Mouse (Mus musculus): ENCODE data around the gene Cpne6. TPM values are rescaled to one million over a fixed set of nuclear protein-coding genes. Genes with fewer than 3 reads are reported as not detected.

Gene Cpne6
- polyA plus RNA-seq, 1 experiment from 2014 or later, result 0.26 TPM

DNA sequence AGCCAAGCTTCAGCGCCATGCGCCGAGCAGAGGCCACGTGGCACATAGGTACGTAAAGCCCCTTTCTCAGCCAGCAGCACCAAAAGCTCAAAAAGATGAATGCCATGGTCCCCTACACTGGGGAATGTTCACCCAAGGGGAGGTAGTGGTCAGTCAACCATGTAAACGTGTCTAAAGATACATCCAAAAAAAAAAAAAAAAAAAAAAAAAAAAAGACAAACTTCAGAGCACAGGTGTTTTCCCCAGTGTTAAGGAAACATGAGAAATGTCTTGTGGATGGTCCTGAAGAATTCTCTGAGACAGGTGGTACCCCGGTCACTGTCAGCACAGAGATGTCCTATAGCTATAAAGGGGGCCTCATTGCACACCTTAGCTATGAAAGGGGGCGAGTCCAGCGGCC, 4.6 kb upstream of the Cpne6 start:
- H3K9ac ChIP-seq, result no peak overlapping the region
- H3K4me3 ChIP-seq (replicated peaks), result no peak overlapping the region
- H3K4me1 ChIP-seq, result peaks cover 5% of the 10 kb centered on the region; the same call in 1 of the 2 replicates
- H3K9me3 ChIP-seq (replicated peaks), result no peaks in the 10 kb centered on the region
- H3K27ac ChIP-seq, result no peak overlapping the region
- no peaks in the 10 kb centered on the region for H3K36me3 ChIP-seq
- H3K27me3 ChIP-seq, result 0 out of 2 replicates have a peak, but pooled peaks cover 3% of the 10 kb centered on the region
- H3K4me2 ChIP-seq, result no peak overlapping the region
- no peak for ATAC-seq (replicated peaks; ENCODE audit: low FRiP score)
- WGBS, result 73% methylated on average over 9 of the region's 9 CpGs

DNA sequence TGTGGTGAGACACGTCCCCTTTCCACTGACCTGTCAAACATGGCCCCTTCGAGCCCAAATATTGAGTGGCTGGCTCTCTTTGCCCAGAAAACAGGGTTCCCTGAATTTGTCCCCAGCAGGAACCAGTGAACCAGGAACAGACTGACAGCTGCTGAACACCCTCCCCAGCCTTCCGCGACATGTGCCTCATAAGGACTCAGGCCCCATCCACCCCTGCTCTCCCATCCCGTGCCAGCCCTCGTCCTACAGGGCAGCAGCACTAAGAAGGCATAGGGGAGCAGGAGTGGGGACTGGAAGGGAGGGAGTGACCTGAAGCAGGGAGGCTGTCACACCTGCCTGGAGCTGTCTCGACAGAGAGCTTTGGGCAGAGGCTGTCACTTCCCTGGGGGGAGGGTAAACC, 2.4 kb upstream of the Cpne6 start:
- Histone ChIP-seq H3K27ac (no peak overlapping the region), H3K27me3 (peaks cover 14% of the 10 kb centered on the region; the same call in 1 of the 2 replicates), H3K4me3 (replicated peaks) (no peak overlapping the region), H3K9me3 (replicated peaks) (no peaks in the 10 kb centered on the region), H3K4me2 (no peak overlapping the region), H3K4me1 (peaks cover 10% of the 10 kb centered on the region; the same call in 1 of the 2 replicates), H3K36me3 (no peaks in the 10 kb centered on the region), H3K9ac (no peak overlapping the region)
- no peak for ATAC-seq (replicated peaks; ENCODE audit: low FRiP score)
- 44% methylated on average over 7 of the region's 7 CpGs for WGBS

DNA sequence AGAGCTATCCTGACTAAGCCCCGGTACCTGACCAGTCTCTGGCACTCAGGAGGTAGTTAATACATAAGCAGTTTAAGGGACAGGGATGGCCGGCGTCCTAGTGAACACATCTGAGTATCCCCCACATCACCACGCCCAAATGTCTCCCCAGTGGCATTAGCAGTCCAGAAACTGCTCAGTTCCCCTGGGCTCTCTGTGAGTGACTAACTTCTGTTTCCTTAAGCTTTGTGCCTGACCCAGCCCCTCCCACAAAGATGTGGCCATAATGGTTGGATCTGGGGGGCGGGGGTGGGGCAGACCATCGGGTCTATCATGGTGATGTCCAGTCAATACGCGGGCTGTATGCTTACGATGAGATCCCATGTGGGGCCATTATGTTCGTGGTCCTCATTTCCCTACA, 705 bp upstream of the Cpne6 start:
- 75% methylated on average over 10 of the region's 10 CpGs for WGBS
- Histone ChIP-seq H3K27ac (no peak overlapping the region), H3K4me3 (replicated peaks) (no peak overlapping the region), H3K36me3 (no peaks in the 10 kb centered on the region), H3K27me3 (peaks cover 14% of the 10 kb centered on the region; the same call in 1 of the 2 replicates), H3K9ac (no peak overlapping the region), H3K9me3 (replicated peaks) (no peaks in the 10 kb centered on the region), H3K4me1 (peaks cover 10% of the 10 kb centered on the region; the same call in 1 of the 2 replicates), H3K4me2 (no peak overlapping the region)
- no peak for ATAC-seq (replicated peaks; ENCODE audit: low FRiP score)

DNA sequence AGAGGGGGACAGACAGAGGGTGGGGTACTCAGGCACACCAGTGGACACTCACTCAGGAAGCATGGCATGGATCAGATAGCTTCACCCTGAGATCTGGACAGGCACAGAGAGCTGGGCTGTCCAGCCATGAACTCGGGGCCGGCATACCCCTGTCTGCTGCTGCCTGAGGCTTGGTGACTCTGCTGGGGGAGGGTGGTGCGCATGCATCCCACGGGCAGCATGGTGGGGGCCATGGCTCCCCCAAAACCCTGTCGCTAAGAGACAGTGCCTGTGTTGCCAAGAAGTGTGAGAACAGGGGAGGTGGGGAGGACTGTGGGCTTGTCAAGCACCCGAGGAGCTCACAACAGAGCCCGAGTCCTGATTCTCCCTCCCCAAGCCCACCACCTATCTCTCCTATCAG, 792 bp downstream of the Cpne6 start:
- H3K36me3 ChIP-seq, result no peaks in the 10 kb centered on the region
- H3K9me3 ChIP-seq (replicated peaks), result no peaks in the 10 kb centered on the region
- H3K27ac ChIP-seq, result no peak overlapping the region
- H3K4me2 ChIP-seq, result no peak overlapping the region
- H3K9ac ChIP-seq, result no peak overlapping the region
- H3K4me1 ChIP-seq, result peaks cover 10% of the 10 kb centered on the region; the same call in 1 of the 2 replicates
- ATAC-seq (replicated peaks; ENCODE audit: low FRiP score), result 0 out of 2 replicates have a peak, but pooled peaks have one; percentile 23
- no peak overlapping the region for H3K4me3 ChIP-seq (replicated peaks)
- 46% methylated on average over 7 of the region's 7 CpGs for WGBS
- peaks cover 14% of the 10 kb centered on the region for H3K27me3 ChIP-seq

DNA sequence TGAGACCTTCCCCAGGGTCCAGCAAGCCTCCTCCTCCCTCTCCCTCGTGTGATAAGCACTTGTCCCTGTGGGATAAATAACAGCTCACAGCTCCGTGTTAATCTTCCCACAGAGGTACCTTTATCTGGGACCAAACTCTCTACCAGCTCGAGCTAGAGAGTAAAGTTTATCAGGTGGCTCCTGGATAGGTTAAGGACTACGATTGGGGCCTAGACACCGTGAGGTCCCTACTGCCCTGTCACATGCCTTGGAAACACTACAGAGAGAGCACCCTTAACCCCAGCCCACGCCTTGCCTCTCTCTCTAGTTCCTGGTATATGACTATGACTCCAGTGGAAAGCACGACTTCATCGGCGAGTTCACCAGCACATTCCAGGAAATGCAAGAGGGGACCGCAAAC, 3.7 kb downstream of the Cpne6 start:
- no peaks in the 10 kb centered on the region for H3K36me3 ChIP-seq
- no peaks in the 10 kb centered on the region for H3K9me3 ChIP-seq (replicated peaks)
- peaks cover 26% of the 10 kb centered on the region for H3K27me3 ChIP-seq
- no peak overlapping the region for H3K4me3 ChIP-seq (replicated peaks)
- no peak for ATAC-seq (replicated peaks; ENCODE audit: low FRiP score)
- no peak overlapping the region for H3K9ac ChIP-seq
- 64% methylated on average over 10 of the region's 10 CpGs for WGBS
- no peak overlapping the region for H3K27ac ChIP-seq
- no peak overlapping the region for H3K4me2 ChIP-seq
- peaks cover 10% of the 10 kb centered on the region; the same call in 1 of the 2 replicates for H3K4me1 ChIP-seq

DNA sequence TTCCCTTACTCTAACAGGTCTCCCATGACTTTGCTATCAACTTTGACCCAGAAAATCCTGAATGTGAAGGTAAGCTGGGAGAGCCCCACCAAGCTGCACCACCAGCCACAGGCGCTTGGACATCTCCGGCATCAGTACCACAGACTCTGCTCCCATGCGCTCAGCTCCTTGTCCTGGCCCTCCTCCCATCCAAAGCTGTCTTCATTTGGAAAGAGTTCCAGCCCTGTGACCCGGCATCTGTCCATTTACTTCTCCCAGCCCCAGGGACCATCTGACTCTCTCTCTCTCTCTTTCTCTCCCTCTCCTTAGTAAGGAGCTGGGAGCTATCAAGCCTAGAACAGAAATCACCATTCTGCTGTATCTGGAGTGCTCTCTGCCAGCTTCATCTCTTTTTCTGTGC, 5.6 kb downstream of the Cpne6 start:
- H3K4me1 ChIP-seq, result peaks cover 10% of the 10 kb centered on the region
- no peaks in the 10 kb centered on the region for H3K9me3 ChIP-seq (replicated peaks)
- WGBS, result 85% methylated on average over 4 of the region's 4 CpGs
- H3K27me3 ChIP-seq, result peaks cover 40% of the 10 kb centered on the region
- no peaks in the 10 kb centered on the region for H3K36me3 ChIP-seq
- H3K27ac ChIP-seq, result no peak overlapping the region
- H3K4me3 ChIP-seq (replicated peaks), result no peak overlapping the region
- H3K4me2 ChIP-seq, result no peak overlapping the region
- no peak overlapping the region for H3K9ac ChIP-seq
- no peak for ATAC-seq (replicated peaks; ENCODE audit: low FRiP score)

DNA sequence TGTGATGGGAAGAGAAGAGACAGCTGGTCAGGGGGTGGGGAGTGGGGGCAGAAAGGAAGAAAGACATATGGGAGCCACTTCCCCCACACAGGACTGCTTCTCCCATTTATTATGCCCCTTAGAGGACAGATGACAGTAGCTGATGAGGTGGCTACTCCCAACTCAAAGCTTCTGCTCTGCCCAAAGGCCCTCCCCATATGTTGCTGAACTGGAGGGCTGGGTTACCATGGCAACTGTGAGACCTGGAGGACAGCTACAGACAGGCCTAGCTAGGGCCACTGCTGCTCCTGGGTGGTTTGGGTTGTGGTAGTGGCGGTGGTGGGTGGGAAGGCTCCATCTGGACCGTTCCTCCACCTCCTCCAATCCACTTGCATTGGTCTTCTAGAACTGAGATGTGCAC, 8.7 kb downstream of the Cpne6 start:
- peaks cover 57% of the 10 kb centered on the region for H3K27me3 ChIP-seq
- H3K4me1 ChIP-seq, result peaks cover 12% of the 10 kb centered on the region
- WGBS, result 46% methylated on average over 2 of the region's 2 CpGs
- no peak overlapping the region for H3K4me2 ChIP-seq
- H3K36me3 ChIP-seq, result no peaks in the 10 kb centered on the region
- no peak overlapping the region for H3K27ac ChIP-seq
- ATAC-seq (replicated peaks; ENCODE audit: low FRiP score), result no peak
- no peak overlapping the region for H3K9ac ChIP-seq
- no peak overlapping the region for H3K4me3 ChIP-seq (replicated peaks)
- H3K9me3 ChIP-seq (replicated peaks), result no peaks in the 10 kb centered on the region

DNA sequence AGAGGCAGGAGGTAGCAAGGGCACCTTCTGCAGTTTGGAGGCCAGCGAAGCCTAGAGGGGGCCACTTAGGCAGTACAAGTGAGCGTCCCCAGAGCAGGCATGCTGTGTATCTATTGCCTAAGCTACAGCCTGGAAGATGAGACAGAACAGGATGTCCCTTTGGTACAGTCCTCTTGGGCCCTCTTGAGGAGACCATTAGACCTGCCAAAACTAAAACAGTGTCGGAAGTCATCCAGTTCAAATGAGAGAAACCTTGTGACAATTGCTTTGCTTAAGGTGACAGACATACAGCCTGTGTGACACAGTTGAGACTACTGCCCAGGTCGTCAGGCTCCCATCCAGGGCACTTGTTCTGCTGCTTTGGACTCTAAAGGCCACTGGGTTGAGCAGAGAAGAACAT, 9.4 kb downstream of the Cpne6 start:
- Histone ChIP-seq H3K4me3 (replicated peaks) (no peak overlapping the region), H3K27ac (no peak overlapping the region), H3K9ac (no peak overlapping the region), H3K27me3 (peaks cover 64% of the 10 kb centered on the region), H3K9me3 (replicated peaks) (no peaks in the 10 kb centered on the region), H3K36me3 (no peaks in the 10 kb centered on the region), H3K4me2 (no peak overlapping the region), H3K4me1 (peaks cover 12% of the 10 kb centered on the region)
- 65% methylated on average over 4 of the region's 4 CpGs for WGBS
- ATAC-seq (replicated peaks; ENCODE audit: low FRiP score), result no peak

DNA sequence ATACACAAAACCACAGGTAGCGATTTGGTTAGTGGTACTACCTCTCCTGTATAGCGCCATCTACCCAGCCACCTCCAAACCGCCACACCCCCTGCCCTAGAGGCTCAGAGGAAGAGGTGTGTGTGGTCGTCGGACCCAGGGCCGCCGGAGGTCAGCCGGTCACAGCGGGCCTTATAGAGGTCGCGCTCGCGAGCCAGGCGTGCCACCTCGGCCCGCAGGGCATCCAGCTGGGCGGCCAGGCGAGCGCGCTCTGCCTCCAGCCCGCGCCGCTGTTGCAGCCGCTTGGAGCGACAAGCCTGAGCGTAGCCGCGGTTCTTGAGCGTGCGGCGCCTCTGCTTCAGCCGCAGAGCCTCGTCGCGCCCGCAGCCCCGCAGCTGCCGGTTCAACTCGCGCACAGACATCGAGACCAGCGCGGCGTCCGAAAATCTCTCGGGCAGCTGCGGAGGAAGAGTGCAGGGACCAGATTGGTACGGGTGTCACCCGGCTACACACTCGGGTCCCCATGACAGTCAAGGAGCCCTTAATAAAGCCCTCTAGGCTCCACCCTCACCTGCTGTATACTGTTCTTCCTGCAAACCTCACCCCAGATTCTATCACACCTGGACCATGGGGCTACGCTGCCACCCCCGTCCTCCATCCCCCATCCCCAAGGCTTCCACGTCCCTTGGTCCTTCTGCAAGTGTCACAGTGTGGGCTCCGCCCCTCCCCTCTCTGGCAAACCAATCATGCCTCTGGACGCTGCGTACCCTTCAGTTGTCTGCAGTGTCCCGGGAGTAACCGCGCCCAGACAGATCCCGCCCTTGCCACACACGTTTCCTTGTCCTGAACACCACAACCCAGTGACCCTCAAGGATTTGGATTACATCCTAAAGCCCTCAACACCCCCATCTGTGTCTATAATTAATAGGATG, 10.5 kb downstream of the Cpne6 start:
- ATAC-seq (replicated peaks; ENCODE audit: low FRiP score), result peak; percentile 62
- Histone ChIP-seq H3K36me3 (no peaks in the 10 kb centered on the region), H3K27ac (no peak overlapping the region), H3K4me3 (replicated peaks) (peak overlapping the region; percentile 49), H3K27me3 (peaks cover 69% of the 10 kb centered on the region), H3K9me3 (replicated peaks) (no peaks in the 10 kb centered on the region), H3K4me2 (peak overlapping the region; percentile 96), H3K9ac (peak overlapping the region; percentile 45), H3K4me1 (peaks cover 12% of the 10 kb centered on the region)
- WGBS, result under 1% methylated on average over 61 of the region's 61 CpGs

DNA sequence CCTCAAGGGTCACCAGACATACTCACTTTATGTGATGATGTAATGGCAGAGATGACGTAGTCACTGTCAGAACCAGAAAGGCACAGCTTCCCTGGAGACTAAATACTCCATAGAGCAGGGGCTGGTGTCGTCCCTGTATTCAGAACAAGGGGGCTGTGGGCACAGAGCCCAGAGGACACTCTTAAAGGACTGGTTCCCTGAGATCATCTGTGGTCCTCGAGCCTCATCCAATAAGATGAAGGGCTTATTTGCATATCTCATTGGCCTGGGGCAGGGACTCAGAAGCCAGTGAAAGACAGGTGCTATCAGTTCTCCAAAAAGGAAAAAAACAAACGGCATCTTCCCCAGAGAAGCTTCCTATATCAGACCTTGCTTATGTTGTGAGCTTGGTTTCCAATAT, 13.8 kb downstream of the Cpne6 start:
- Histone ChIP-seq H3K4me3 (replicated peaks) (no peak overlapping the region), H3K9me3 (replicated peaks) (no peaks in the 10 kb centered on the region), H3K4me1 (peaks cover 12% of the 10 kb centered on the region), H3K27ac (no peak overlapping the region), H3K36me3 (no peaks in the 10 kb centered on the region), H3K27me3 (peaks cover 57% of the 10 kb centered on the region), H3K9ac (no peak overlapping the region), H3K4me2 (no peak overlapping the region)
- WGBS, result 62% methylated on average over 4 of the region's 4 CpGs
- no peak for ATAC-seq (replicated peaks; ENCODE audit: low FRiP score)

DNA sequence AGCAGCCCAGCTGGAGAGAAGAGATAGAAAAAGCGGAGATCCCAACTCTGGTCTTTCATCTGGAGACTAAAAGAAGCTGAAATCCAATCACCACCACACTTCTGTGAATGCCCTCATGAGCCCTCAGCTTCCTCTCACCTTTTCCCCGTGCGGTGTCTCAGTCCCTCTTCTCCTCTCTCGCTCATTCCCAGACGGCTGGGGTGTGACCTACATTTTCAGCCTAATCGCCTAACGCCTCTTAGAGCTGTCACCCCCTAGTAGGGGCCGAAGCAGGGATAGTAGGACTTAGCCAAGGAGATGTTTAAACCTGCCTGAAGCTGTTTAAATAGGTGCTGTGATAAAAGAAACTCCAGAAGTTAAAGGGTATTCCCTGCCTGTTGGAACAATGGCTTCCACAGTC, 14.5 kb downstream of the Cpne6 start, which contains the start of gene Nrl:
Gene Nrl (minus strand): TSS at position 197 of the 400 bp plus-strand sequence.
- Histone ChIP-seq H3K4me2 (no peak within 1 kb of the TSS), H3K4me3 (replicated peaks) (no peak within 1 kb of the TSS), H3K27me3 (peaks cover 58% of the 10 kb centered on the region), H3K36me3 (no peaks in the 10 kb centered on the region), H3K9ac (no peak within 1 kb of the TSS), H3K27ac (no peak within 1 kb of the TSS), H3K9me3 (replicated peaks) (no peaks in the 10 kb centered on the region), H3K4me1 (peaks cover 12% of the 10 kb centered on the region)
- no peak for ATAC-seq (replicated peaks; ENCODE audit: low FRiP score)
- 21% methylated on average over 8 of the region's 8 CpGs for WGBS

DNA sequence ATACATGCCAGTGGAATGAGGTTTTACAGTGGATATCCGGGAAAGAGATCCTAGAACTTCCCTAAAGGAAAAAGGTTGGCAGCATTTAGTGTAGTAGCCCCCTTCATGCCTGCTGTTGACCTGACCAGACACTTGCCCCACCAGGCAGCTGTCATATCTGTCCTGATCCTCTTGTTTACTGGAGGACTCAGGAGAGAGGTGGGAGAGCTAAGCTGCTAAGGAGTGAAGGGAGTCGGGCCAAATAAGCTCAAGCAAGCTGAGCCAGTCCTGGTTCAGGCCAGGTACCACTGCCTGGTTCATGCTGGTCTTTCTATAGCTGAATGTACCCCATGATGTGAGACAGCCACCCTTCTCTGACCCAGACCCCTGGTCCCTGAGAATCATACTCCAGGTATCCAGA, 16.4 kb downstream of the Cpne6 start:
- no peak overlapping the region for H3K27ac ChIP-seq
- no peak for ATAC-seq (replicated peaks; ENCODE audit: low FRiP score)
- no peak overlapping the region for H3K4me3 ChIP-seq (replicated peaks)
- H3K27me3 ChIP-seq, result peaks cover 47% of the 10 kb centered on the region
- H3K9me3 ChIP-seq (replicated peaks), result no peaks in the 10 kb centered on the region
- no peaks in the 10 kb centered on the region for H3K36me3 ChIP-seq
- no peak overlapping the region for H3K9ac ChIP-seq
- H3K4me2 ChIP-seq, result no peak overlapping the region
- 84% methylated on average over 2 of the region's 2 CpGs for WGBS
- no peaks in the 10 kb centered on the region for H3K4me1 ChIP-seq
